Mouse (Mus musculus): ENCODE measurements around the gene Fbxw4. TPM values are rescaled to one million over a fixed set of nuclear protein-coding genes. Genes with fewer than 3 reads are reported as not detected.
"Not testable (repeated sequence)": the region's sequence is repeated elsewhere in the genome, so short reads cannot be mapped to it uniquely, and the experiment has no call there.

The Fbxw4 gene
- polyA plus RNA-seq, 1 experiment from 2014 or later, result 18.7 TPM

DNA sequence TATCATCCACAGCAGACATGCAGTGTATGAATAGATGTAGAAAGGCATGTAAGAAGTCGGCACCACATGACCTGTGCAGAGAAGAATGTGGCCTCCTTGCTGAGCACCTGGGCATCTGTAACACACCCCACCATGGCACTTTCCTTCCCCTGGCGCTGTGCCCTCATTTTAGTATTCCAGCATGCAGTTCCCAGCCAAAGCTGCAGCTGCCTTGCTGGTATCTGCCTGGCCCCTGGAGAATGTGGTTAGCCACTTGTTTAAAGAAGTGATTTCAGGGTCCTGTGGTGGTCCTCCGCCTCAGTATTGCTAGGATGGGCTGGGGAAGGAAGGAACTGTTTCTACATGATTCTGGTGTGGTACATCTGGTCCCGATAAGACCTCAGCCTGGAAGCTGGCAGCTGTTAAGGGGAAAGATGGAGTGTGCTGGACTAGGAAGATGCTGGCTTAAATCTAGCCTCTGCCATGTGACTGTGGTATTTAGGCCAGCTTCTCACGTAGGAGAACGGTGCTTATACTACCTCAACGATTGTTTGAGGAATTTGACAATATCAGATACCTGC is 85.7 kb downstream of the Fbxw4 start:
- no peaks in the 10 kb centered on the region for H3K79me2 ChIP-seq (ENCODE audit: inconsistent target)
- 43% methylated on average over 7 of the region's 7 CpGs for WGBS (ENCODE audit: missing documents)
- no peak overlapping the region for H3K4me3 ChIP-seq (ENCODE audit: inconsistent target)
- peaks cover 41% of the 10 kb centered on the region for H3K36me3 ChIP-seq (ENCODE audit: inconsistent target)
- H3K27ac ChIP-seq, result no peak overlapping the region

GRCm38 (mm10) chr19:45573861-45574267 is 86.2 kb downstream of the Fbxw4 start:
- H3K36me3 ChIP-seq (ENCODE audit: inconsistent target), result peaks cover 35% of the 10 kb centered on the region
- no peaks in the 10 kb centered on the region for H3K79me2 ChIP-seq (ENCODE audit: inconsistent target)
- WGBS (ENCODE audit: missing documents), result 38% methylated on average over 6 of the region's 6 CpGs
- no peak overlapping the region for H3K4me3 ChIP-seq (ENCODE audit: inconsistent target)
- no peak overlapping the region for H3K27ac ChIP-seq

DNA sequence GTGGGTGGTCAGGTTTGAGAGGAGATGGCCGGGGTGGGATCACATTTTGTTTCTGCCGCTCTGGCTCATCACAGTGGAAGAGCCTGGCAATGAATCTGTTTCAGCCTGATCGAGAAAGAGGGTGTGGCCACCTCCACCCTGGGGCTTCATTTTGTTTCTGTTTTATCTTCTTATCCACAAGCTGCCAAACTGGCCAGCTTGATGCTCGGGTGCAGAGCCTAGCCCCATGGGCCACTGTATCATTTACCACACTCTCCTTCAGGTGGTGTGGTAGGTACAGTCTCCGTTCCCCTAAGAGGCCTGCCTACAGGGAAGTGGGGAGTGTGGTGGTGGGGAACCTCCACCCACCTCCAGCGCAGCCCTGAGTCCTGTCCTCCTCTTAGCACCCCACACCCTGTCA is 87.1 kb downstream of the Fbxw4 start:
- Histone ChIP-seq H3K4me3 (ENCODE audit: inconsistent target) (no peak overlapping the region), H3K79me2 (ENCODE audit: inconsistent target) (no peaks in the 10 kb centered on the region), H3K27ac (no peak overlapping the region), H3K36me3 (ENCODE audit: inconsistent target) (peaks cover 28% of the 10 kb centered on the region)
- 90% methylated on average over 6 of the region's 6 CpGs for WGBS (ENCODE audit: missing documents)

GRCm38 (mm10) chr19:45567367-45567766 is 92.7 kb downstream of the Fbxw4 start:
- 93% methylated on average over 13 of the region's 14 CpGs for WGBS (ENCODE audit: missing documents)
- Histone ChIP-seq H3K36me3 (ENCODE audit: inconsistent target) (peaks cover 23% of the 10 kb centered on the region), H3K4me3 (ENCODE audit: inconsistent target) (no peak overlapping the region), H3K27ac (no peak overlapping the region), H3K79me2 (ENCODE audit: inconsistent target) (no peaks in the 10 kb centered on the region)

DNA sequence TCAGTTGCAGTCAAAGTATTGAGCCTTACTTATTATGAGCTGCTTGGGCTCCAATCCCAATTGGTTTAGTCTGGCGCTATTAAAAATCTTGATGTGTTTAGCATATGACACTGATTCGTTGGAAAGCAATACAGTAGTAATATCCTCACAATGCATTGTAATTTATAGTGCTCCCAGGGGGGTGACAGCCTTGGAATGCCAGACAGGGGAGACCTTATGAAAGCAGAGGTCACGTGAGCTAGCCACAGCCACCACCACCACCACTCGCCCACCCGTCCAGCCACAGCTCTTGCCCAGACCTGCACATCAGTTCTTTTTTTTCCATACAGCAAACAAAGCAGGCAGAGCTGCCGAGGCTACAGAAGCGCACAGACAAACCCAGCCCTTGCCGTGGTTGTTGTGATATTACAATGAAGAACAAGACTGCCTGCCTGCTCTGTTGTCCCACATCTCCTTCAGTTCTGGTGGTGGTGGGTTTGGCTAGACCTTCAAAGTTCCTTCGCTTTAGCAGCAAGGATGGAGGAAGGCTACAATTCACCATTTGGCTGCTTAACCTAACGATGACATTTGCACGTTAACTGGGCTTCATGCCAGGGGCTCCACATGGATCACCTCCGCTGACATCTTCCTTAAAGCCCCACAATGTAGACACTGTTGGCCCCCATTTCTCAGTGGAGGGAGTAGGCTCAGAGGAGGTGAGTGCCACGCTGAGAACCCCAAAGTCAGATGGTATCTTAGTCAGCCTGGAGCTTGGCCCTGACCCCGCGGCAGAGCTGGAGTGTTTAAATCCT is 94.0 kb downstream of the Fbxw4 start:
- no peaks in the 10 kb centered on the region for H3K79me2 ChIP-seq (ENCODE audit: inconsistent target)
- WGBS (ENCODE audit: missing documents), result 92% methylated on average over 15 of the region's 15 CpGs
- H3K27ac ChIP-seq, result no peak overlapping the region
- peaks cover 12% of the 10 kb centered on the region; the same call in 1 of the 2 replicates for H3K36me3 ChIP-seq (ENCODE audit: inconsistent target)
- no peak overlapping the region for H3K4me3 ChIP-seq (ENCODE audit: inconsistent target)

DNA sequence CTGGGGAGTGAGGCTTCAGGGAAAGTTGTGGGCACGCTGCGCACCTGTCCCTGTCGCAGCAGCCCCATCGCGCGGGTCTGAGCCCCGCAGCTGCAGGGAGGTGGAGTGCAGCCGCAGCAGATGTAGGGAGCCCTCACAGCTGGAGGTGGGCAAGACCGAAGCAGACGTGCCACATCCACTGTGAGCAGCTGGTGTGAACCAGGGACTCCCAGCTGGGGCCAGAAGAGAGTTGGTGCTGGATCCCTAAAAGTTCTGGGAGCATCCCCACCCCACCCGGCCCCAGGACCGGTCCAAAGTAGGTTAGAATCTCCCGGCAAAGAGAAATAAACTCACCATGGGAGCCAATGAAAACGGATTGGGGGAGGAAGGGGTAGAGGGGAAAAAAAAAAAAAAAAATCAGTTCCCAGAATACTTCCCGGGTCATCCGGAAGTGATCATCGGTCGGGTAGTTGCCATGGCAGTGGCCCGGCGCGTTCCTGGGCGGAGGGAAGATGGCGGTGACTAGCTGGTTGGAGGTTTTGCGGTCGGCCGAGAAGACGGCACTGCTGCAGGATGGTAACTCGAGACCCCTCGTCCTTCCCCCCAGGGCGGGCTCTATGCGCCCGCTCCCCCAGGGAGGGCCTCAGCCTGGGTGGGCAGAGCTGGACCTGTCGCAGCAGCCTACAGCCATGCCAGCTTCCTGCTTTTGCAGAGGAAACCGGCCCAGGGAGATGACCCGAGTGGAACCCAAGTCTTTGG is 99.8 kb downstream of the Fbxw4 start, which contains the start of the genes Poll and Gm17018:
Gene Poll (minus strand): TSS at position 379 of the 738 bp plus-strand sequence.
Gene Gm17018 (plus strand): TSS at position 463 of the 738 bp plus-strand sequence.
- Histone ChIP-seq H3K36me3 (ENCODE audit: inconsistent target) (no peaks in the 10 kb centered on the region; the same call in 1 of the 2 replicates), H3K79me2 (ENCODE audit: inconsistent target) (no peaks in the 10 kb centered on the region), H3K27ac (peak within 1 kb of the TSS; percentile 22), H3K4me3 (ENCODE audit: inconsistent target) (peak within 1 kb of the TSS; percentile 70)
- 1% methylated on average over 33 of the region's 35 CpGs for WGBS (ENCODE audit: missing documents)

GRCm38 (mm10) chr19:45554136-45554535 is 106.0 kb downstream of the Fbxw4 start:
- no peaks in the 10 kb centered on the region for H3K79me2 ChIP-seq (ENCODE audit: inconsistent target)
- WGBS (ENCODE audit: missing documents), result 92% methylated on average over 11 of the region's 11 CpGs
- no peak overlapping the region for H3K27ac ChIP-seq
- H3K4me3 ChIP-seq (ENCODE audit: inconsistent target), result no peak overlapping the region
- H3K36me3 ChIP-seq (ENCODE audit: inconsistent target), result peaks cover 13% of the 10 kb centered on the region; the same call in 1 of the 2 replicates

DNA sequence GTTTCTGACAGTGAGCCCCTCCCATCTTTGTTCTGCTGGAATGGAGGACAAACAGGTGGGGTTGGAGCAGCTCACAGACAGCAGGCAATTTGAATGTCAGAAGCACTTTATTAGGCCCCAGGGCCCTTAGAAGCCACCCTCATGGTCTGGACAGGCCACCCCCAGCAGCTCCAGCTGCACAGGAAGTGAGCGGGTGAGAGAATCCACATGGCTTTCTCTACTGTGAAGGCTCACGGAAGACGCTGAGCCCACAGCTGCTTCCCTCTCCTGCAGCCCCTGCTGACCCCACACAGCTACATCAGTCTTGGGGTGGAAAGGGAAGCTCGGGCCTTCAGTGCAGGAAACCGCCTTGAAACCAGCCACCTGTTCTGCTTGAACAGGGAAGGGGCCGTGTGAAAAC is 107.9 kb downstream of the Fbxw4 start:
- H3K4me3 ChIP-seq (ENCODE audit: inconsistent target), result no peak overlapping the region
- WGBS (ENCODE audit: missing documents), result 47% methylated on average over 6 of the region's 6 CpGs
- peaks cover 13% of the 10 kb centered on the region; the same call in 1 of the 2 replicates for H3K36me3 ChIP-seq (ENCODE audit: inconsistent target)
- H3K79me2 ChIP-seq (ENCODE audit: inconsistent target), result no peaks in the 10 kb centered on the region
- no peak overlapping the region for H3K27ac ChIP-seq

- Histone ChIP-seq H3K4me3 (ENCODE audit: inconsistent target) (no peak overlapping the region), H3K36me3 (ENCODE audit: inconsistent target) (0 out of 2 replicates have a peak, but pooled peaks cover 12% of the 10 kb centered on the region), H3K27ac (no peak overlapping the region), H3K79me2 (ENCODE audit: inconsistent target) (no peaks in the 10 kb centered on the region)
- 40% methylated on average over 4 of the region's 4 CpGs for WGBS (ENCODE audit: missing documents)
Measured at GRCm38 (mm10) chr19:45549948-45550347, 110.2 kb downstream of the Fbxw4 start.

GRCm38 (mm10) chr19:45549128-45549915 is 110.8 kb downstream of the Fbxw4 start:
- WGBS (ENCODE audit: missing documents), result 93% methylated on average over 23 of the region's 23 CpGs
- Histone ChIP-seq H3K27ac (no peak overlapping the region), H3K4me3 (ENCODE audit: inconsistent target) (no peak overlapping the region), H3K79me2 (ENCODE audit: inconsistent target) (no peaks in the 10 kb centered on the region), H3K36me3 (ENCODE audit: inconsistent target) (0 out of 2 replicates have a peak, but pooled peaks cover 6% of the 10 kb centered on the region)

GRCm38 (mm10) chr19:45548196-45548595 is 111.9 kb downstream of the Fbxw4 start:
- not testable (repeated sequence) for H3K36me3 ChIP-seq (ENCODE audit: inconsistent target); H3K79me2 ChIP-seq (ENCODE audit: inconsistent target); H3K4me3 ChIP-seq (ENCODE audit: inconsistent target); H3K27ac ChIP-seq

GRCm38 (mm10) chr19:45544925-45545321 is 115.2 kb downstream of the Fbxw4 start:
- Histone ChIP-seq H3K79me2 (ENCODE audit: inconsistent target) (no peaks in the 10 kb centered on the region), H3K36me3 (ENCODE audit: inconsistent target) (no peaks in the 10 kb centered on the region), H3K27ac (no peak overlapping the region), H3K4me3 (ENCODE audit: inconsistent target) (peak overlapping the region; percentile 27; the same call in 1 of the 2 replicates)
- WGBS (ENCODE audit: missing documents), result 1% methylated on average over 28 of the region's 30 CpGs

DNA sequence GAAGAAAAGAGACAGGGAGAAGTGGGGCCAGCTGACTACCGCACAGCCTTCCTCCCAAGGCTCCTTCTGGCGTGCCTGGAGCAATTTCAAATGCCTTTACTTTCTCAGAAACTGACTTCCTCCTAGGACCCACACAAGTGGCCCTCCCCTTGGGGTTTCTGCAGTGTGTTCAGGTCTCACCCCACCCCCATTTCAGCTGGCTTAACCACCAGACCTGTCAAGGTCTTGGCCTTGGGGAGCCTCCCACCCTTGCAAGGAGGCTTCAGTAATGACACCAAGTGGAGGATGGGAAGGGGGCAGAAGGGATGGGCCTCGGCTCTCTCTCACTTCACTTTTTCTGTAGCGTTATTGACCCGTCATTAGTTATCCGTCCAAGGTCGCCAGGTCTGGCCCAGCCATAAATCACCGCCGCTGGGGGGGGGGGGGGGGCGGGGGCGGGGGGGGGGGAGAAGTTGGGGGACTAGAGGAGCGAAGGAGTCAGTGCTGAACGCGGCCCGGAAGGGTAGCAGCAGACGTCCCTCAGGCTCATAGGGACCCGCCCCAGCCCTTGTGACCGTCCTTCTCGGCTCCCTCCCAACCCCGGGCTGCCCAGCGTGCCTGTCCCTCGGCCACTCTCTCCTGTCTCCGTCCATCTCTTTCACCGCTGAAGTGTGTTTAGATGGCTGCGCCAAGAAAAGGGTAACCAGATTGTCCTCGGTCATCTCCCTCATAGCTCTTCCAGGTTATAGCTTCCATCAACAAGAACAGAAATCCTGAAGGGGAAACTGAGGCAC is 115.8 kb downstream of the Fbxw4 start:
- 2% methylated on average over 22 of the region's 26 CpGs for WGBS (ENCODE audit: missing documents)
- H3K36me3 ChIP-seq (ENCODE audit: inconsistent target), result no peaks in the 10 kb centered on the region
- H3K4me3 ChIP-seq (ENCODE audit: inconsistent target), result peak overlapping the region; percentile 27; the same call in 1 of the 2 replicates
- H3K27ac ChIP-seq, result no peak overlapping the region
- no peaks in the 10 kb centered on the region for H3K79me2 ChIP-seq (ENCODE audit: inconsistent target)
